Mouse (Mus musculus) cerebellum, adult 9-10 months (tissue): ENCODE measurements around the gene Nr1d1.
A peak's percentile ranks its signal among the peaks of the same experiment; 100 is the strongest.
"Not testable (repeated sequence)": the region's sequence is repeated elsewhere in the genome, so short reads cannot be mapped to it uniquely, and the experiment has no call there.

ENCODE experiments used
- DNase-seq: peaks from one replicate; pipeline ENCODE4 v3.0.0; 2022

The Nr1d1 gene

GRCm38 (mm10) chr11:98750351-98751201 lies 24.6 kb downstream of the Nr1d1 start:
- peak; percentile 84 for DNase-seq

DNA sequence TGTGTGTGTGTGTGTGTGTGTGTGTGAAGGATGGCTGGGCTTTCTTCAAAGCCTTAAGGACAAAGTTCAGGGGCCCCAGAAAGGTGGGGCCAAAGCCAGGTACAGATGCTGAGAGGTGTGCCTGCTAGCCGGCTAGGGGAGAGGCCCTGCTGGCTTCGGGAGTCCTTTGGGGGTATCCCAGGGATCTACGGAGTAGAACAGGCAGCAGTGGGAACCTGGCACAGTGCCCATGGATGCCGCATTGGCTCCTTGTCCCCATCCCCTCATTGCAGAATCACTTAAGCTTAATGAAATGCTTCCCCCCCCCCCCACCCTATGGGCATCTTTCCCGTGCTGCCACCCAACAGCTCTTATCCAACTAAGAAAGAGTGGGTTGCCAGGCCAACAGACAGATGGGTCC lies 25.4 kb downstream of the Nr1d1 start:
- DNase-seq = peak; percentile 75

- peak; percentile 76 for DNase-seq
Measured at GRCm38 (mm10) chr11:98748506-98749416, 26.4 kb downstream of the Nr1d1 start.

GRCm38 (mm10) chr11:98747804-98748505 lies 27.2 kb downstream of the Nr1d1 start:
- peak; percentile 81 for DNase-seq

DNA sequence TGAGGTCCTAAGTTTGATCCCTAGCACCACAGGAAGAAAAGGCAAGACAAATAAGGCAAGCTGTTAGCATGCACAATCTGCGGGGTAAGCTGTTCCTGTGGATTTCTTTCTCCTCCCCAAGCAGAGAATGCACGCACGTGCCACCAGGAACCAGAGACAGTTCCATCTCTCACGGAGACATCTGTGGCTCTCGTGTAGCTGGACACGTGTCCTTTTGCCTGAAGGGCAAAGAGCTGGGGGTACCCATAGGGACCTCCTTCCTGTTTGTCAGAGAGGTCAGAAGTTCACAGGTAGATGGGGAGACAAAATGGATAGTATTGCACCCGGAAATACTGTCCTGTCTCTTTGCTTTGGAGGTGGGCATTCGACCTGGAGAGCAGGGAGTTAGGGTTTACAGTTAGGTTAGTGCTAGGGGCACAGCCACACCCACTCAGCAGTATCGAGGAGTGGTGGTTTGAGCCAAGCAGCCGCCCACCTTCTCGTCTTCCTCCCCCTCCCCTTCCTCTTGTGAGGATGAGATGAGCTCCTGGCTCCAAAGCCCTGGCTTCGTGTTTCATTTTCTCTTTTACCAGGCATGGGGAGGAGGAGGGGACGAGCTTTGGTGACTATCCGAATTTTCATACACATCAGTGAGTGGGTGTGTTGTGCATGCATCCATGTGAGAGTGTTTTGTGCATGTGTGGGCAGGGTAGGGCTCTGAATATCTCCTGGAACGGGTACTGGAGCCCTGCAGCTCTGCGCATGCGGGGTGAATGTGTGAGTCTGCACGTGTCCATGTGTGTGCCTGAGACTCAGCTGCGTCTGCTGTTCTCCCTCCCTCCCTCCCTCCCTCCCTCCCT lies 28.1 kb downstream of the Nr1d1 start:
- peak; percentile 96 for DNase-seq

GRCm38 (mm10) chr11:98745932-98746853 lies 28.9 kb downstream of the Nr1d1 start:
- DNase-seq = no peak

- DNase-seq = no peak
Measured at GRCm38 (mm10) chr11:98744456-98745019, 30.6 kb downstream of the Nr1d1 start.

GRCm38 (mm10) chr11:98743655-98744345 lies 31.3 kb downstream of the Nr1d1 start:
- DNase-seq = no peak

GRCm38 (mm10) chr11:98742397-98743291 lies 32.5 kb downstream of the Nr1d1 start:
- DNase-seq = peak; percentile 79

DNA sequence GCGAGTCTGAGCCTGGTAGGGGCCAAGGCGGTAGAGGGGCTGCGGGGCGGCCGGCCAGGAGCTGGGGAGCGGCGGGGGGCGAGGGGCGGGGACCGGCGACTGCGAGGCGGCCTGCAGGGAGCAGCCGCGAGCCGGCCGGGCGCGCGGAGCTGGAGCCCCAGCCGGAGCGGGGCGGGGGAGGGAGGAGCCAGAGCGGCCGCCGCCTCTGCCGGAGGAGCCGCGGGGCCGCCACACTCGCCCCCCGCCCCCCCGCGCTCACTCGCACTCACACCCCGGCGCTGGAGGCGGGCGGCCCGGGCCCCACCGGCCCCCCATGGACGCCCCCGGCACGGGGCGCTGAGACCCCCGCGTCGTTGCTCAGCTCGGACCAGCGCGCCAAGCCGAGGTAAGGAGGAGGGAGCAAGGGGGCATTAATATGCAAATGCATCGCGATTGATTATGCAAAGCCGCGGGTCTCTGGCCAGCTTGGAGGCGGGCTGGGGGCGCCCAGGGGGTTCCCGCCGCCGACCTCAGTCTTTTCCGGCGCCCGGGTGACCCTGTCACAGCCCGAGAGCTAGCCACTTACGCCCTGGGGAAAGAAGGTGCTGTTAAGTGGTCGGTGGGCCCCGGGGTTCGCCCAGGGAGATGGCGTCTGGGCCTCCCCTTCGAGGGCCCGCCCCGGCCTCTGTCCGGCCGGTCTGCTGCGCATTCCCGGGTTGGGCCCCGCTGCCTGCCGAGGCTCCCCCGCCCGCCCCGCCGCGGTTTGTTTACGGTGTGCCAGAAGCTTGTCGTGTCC lies 33.3 kb downstream of the Nr1d1 start:
- DNase-seq = peak; percentile 75

GRCm38 (mm10) chr11:98741051-98741620 lies 34.0 kb downstream of the Nr1d1 start:
- peak; percentile 69 for DNase-seq

GRCm38 (mm10) chr11:98740393-98741050 lies 34.6 kb downstream of the Nr1d1 start, which contains the start of gene Thra:
Gene Thra (plus strand): TSS chr11:98740638.
- peak; percentile 78 for DNase-seq

DNA sequence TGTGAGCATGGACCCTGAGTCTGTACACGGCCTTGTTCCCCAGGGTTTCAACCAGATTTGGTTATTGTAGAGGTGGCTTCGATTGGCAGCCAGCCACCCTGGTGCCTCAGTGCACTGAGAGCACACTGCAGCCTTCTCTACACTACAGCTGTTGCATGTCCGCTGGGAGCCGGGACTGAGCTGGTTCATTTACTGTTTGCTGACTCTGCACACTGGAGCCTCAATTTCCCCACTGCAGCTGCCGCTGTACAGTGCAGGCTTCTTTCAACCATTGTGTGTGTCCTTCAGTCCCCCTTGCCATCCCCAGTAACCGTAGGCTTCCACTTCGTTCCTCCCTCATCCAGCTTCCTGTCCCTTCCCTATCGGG lies 35.1 kb downstream of the Nr1d1 start:
- DNase-seq = no peak

DNA sequence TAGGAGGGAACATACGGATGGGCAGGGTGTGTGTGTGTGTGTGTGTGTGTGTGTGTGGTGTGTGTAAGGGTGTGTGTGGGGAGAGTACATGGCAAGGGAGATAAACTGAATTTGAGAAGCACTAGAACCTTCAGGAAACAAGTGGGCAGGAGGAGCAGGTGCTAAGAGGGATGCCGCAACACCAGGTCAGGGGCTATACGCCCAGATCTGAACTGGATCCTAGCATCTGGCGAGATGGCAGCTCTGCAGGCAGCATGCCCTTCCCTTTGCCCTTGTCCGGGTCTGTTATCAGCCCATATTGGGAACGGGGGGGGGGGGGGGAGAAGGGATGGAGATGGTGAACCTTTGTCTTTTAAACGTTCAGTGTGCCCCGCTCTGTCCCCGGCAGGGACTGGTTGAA lies 36.2 kb downstream of the Nr1d1 start:
- no peak for DNase-seq

GRCm38 (mm10) chr11:98738428-98738911 lies 36.7 kb downstream of the Nr1d1 start:
- DNase-seq = no peak

GRCm38 (mm10) chr11:98737220-98737619 lies 37.9 kb downstream of the Nr1d1 start:
- not testable (repeated sequence) for DNase-seq

DNA sequence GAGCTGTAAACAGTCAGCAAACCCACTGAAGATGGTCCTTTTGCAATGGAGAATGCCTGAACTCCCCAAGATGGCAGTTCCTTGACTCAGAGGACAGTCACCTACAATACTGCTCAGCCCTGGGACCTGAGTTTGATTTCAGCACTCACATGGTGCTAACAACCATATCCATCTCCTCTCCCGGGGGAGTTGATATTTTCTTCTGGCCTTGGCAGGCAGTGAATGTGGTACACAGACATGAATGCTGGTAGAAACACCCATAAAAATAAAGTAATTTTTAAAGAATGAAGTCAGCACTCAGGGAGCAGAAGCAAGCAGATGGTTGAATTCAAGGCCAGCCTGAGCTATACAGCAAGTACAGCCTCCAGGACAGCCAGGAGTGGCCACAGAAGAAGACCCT lies 39.0 kb downstream of the Nr1d1 start:
- DNase-seq = no peak
